In genomic region chr11:103829956-103830355, GRCm38 (mm10) we compare ENCODE assay signal across 18 mouse cellular contexts. TPM values are rescaled to one million over a fixed set of nuclear protein-coding genes. Genes with fewer than 3 reads are reported as not detected.
"Had no signal": no experiment of that assay in that cellular context is flagged by ENCODE, and none has a peak within 500 bp of the region (broad histone marks: within the 10 kb centered on the region; RNA-seq: fewer than 3 reads in every experiment).

No protein-coding gene starts in this region.

- H3K4me3 ChIP-seq: limb, embryonic 12.5 days; liver, embryonic 13.5 days; neural tube, embryonic 12.5 days had no signal

- H3K4me1 ChIP-seq: limb, embryonic 12.5 days; liver, embryonic 13.5 days; neural tube, embryonic 12.5 days had no signal

- H3K27me3 ChIP-seq: limb, embryonic 12.5 days; liver, embryonic 13.5 days; neural tube, embryonic 12.5 days had no signal

- ATAC-seq: intestine, embryonic 16.5 days; liver, postnatal 0 days; lung, postnatal 0 days had no signal

- H3K9ac ChIP-seq: limb, embryonic 12.5 days; liver, embryonic 13.5 days; liver, postnatal 0 days; neural tube, embryonic 12.5 days had no signal

- H3K27ac ChIP-seq: limb, embryonic 12.5 days; liver, embryonic 13.5 days; neural tube, embryonic 12.5 days had no signal

- H3K4me2 ChIP-seq: limb, embryonic 12.5 days; liver, embryonic 13.5 days; neural tube, embryonic 12.5 days had no signal

- H3K9me3 ChIP-seq: limb, embryonic 12.5 days; liver, embryonic 13.5 days; neural tube, embryonic 12.5 days had no signal

- DNase-seq: kidney, adult 8-10 months; kidney, postnatal 36 days; layer of hippocampus, adult 9-11 months; layer of hippocampus, postnatal 36 days; liver; liver, embryonic 13.5 days; liver, postnatal 0 days; lung, postnatal 36 days; thymus, adult 18-20 months; thymus, postnatal 14 days had no signal

RNA-seq across cellular contexts. Expression of gene Wnt3, which starts 56.0 kb away (rescaled TPM):
- total RNA-seq: megakaryocyte progenitor cell, adult 5-6 weeks; monocyte, adult 5-6 weeks; neutrophil, adult 5-6 weeks had no signal
- polyA plus RNA-seq: kidney, embryonic 16.5 days; liver, postnatal 0 days had no signal
